Mouse (Mus musculus): ENCODE data around the gene Pepd.

The Pepd gene

DNA sequence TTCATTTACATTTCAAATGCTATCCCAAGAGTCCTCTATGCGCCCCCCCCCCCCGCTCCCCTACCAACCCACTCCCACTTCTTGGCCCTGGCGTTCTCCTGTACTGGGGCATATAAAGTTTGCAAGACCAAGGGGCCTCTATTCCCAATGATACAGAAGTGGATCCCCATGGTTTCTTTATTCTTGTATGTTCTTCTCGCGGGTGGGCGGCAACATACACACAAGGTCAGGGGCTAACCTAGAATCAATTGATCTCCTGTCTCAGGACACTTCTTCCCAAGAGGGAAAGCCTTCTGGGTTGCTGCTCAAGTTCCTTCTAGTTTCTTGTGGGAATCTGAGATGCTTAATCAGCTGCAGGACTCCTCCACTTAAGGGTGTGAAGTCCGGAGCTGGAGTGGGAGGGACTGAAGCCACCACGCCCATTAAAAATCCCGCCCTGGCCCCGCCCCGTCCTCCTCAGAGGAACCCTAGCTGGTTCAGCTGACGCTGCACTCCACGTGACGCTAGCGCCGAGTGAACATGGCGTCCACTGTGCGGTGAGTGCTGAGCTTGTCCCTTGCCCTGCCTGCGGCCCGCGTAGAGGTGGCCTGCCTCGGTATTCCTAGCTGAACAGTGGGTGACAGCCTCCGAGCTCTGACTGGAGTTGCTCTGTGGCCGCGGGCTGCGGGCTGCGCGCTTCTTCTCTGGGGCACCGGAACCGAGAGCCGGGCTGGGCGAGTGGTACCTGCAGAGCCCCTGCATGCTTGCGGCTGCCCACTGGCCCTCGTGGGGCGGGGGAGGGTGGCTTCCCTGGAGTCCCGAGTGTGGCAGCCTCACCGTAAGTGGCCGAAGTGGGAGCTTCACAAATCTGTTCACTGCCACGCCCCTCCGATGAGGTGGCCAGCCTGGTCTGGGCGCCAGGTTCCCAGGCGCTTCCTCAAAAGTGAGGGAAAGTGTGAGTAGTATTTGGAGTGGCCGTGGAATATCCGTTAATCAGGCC is at the start of gene Pepd:
Gene Pepd, plus strand, starts transcription at position 461 of the 979 bp plus-strand sequence.
- DNase-seq = peak; percentile 70

DNA sequence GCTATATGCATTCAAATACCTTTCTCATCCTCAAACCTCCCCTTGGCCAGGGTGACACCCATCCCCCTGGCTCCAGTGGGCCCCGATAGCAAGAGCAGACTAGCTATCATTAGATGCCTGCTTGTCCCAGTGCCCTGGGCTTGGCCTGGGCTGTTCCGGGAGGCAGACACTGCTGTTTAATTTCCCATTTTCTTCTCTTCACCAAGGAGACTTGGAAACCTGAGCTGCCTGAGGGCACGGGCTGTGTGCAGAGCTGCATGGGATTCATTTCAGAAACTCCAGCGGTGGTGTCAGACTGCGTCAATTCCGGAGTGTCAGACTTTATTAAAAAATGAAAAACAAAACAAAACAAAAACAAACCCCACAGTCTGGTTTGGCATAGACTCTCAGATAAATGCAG is 44.9 kb upstream of the Pepd start:
- DNase-seq = no peak

DNA sequence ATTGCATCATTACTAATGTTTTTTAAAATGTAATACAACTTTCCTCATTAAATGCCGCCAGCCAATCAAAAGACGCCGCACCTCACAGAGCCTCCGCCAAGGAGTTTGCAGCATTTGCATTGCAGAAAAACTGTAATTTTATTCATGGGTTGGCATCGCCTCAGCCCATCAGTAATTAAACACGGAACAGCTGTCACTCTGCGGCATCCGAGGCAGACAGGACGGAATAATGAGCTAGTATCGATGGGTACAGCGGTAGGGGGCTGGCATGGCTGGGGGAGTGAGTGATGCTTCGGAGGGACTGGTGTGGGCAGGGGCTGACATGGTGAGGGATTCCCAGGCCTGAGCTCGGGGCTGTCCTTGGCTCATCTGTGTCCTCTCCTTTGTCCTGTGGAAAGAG is 42.5 kb upstream of the Pepd start:
- DNase-seq = no peak

DNA sequence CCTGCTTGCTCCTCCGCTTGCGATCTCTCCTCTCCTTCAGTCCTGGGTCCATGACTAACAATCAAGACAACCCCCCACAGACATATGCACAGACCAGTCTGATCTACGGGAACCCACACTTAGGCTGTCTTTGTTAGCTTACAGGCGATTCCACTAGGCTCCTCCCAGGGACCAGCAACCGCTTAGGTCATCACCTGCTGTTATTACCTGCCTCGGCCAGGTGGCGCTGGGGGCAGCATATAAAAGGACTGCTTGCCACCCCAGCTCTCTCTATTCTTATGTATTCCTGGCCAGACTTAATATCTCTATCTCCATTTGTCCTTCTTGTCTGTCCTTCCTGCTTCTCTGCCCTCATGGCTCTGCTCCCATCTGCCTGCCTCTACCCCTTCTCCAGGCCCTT is 35.4 kb upstream of the Pepd start:
- no peak for DNase-seq

DNA sequence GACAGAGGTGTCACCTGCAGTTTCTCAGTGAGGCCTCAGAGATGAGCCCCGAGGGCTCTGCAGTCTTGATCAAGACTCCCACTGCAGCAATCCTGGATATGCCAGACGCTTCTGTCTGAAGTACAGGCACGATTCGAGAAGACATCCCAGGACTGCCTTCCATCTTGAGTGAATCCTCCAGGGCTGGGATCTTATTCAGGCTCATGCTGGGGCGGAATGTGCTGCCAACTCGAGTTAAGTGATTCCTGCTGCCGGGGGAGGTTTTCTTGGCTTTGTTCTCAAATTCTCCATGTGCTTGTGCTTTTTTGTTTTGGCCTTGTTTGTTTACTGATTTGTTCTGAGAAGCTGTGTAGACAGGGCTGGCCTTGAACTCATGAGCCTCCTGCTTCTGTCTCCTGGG is 34.4 kb upstream of the Pepd start:
- DNase-seq = no peak

DNA sequence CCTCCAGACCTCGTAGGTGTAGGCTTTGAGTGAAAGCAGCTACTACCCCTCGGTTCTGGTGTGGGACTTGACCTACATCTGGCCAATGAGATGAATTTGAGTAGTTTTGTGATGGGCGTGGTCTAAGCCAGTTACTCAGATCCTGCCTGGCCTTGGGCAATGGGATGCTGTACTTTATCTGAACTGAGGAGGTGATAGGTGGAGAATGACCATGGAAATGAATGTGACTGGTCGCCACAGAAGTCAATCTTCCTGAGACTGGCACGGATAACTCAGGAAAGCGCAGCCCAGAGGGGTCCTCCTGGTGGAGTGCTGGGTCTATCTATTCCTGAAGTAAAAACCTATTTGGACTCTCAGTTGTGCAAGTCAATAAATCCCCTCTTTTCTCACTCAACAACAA is 23.7 kb upstream of the Pepd start:
- DNase-seq = no peak

DNA sequence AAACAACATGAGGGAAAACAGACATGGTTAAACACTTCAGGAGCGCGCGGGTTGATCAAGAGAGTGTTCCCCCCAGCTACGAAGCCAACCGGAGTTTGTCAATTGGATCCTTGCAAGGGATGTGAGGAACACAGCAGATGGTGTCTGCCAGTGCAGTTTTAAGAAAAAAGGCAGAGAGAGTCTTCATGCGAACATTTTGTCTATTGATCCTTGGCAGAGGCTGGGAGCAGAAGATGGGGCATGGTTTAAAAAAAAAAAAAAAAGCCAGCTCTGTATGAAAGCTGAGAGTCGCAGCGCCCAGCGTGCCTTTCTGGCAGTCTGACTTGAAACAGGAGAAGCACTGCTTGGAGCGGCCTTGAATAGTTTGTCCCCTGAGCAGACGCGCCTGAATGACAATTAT is 23.3 kb upstream of the Pepd start:
- no peak for DNase-seq

DNA sequence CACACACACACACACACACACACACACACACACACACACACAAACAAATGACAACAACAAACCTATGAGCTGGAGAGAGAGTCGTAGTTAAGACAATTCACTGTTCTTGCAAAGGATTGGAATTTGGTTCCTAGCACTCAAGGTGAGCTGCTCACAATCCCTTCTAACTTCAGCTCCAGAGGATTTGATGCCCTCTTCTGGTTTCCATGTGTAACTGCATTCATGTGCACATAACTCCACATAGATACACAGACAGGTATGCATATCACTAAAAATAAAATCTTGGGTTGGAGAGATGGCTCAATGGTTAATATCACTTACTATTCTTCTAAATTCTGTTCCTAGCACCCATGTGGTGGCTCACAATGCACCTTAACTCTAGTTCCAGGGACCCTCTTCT is 19.3 kb upstream of the Pepd start:
- no peak for DNase-seq

DNA sequence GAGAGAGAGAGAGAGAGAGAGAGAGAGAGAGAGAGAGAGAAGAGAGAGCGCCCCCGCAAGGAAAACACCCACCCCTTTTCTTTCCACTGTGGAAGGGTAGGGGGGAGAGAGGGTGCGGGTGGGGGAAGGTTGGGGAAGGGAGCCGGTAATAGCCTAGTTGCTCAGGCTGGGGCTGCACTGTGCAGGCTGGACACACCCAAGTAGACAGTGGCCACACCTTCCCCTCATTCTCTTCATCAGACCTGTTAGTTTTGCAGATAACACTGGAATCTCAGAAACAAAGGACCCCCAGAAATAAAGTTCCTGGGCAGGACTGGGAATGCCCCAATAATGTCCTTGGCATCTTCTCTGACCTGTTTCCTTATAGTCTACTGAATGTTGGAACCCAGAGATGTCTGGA is 15.7 kb upstream of the Pepd start:
- no peak for DNase-seq

DNA sequence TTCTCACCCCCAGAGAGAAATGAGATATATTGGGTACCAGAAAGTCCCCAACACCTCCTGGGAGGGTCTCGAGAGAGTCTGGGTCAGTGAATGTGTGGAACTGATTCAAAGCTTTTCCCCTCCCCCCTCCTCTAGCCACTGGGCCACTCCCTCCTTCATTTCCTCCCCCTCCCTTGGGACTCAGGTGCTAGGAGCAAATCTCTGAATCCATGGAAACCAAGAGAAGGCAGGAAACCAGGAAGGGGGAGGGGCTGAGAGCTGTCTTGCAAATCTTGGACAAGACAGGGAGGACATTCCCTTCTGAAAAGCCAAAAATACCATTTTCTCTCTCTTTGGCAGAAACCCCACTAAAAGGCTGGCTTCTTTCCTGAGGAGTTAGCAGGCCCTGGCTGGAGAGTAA is 15.1 kb upstream of the Pepd start:
- no peak for DNase-seq

DNA sequence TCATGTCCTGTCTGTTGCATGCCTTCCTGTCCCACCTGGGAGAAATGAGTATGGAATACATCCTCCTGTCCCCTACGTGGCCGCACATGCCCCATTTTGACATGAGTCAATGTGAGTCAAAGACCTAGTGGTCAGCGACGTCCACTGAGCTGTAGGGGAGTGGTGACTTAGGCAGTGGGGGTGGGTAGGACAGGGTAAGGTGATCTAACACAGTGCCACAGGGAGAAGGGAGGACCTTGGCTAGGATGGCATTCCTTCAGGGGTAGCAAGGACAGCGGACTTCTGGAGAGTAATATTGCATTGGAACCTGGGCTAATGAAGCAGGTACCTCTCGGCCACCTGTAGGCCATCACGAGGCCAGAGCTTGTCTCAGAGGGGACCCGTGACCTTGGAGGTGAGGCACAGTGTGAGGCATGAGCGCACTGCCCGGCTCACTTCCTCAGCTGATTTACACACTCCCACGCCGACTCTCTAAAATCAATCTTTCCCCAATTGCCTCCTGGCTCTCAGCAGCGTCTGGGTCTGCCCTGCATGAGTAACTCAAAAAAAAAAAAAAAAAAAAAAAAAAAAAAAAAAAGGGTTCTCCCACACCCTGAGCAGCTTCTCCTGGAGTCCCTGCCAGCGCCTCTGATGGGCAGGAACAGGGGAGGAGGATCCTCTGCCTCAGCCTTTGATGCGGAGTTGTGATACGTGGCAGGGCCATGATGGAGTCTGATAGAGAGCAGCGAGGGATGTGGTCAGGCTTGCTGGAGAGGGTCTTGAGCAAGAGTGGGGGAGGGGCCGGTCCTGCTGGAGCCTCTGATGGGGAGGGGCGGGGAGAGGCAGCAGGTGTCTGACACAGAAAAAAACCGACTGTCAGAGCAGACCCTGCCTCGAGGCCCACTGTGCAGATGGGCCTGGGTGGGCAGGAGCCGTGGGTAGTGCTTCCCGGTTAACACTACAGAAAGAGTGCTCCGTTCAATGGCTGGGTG is 1.8 kb upstream of the Pepd start:
- no peak for DNase-seq

DNA sequence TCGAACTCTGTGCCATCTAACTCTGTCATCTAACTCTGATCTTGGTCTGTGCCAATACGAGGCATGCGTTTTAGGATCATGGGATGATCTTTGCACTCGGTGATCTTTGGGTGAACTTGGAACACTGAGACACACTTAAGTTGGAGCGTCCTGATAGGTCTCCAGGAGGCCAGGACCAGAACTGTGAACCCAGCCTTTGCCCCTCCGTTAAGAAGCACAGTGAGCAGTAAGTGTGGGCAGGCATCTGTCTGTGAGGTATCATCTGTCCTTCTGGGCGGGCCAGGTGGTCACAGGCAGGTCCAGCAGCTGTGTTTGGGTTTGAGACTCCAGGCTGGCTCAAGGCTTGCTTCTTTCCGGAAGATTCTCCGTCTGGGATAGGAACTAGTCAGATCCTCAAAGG is 1.8 kb downstream of the Pepd start:
- no peak for DNase-seq

DNA sequence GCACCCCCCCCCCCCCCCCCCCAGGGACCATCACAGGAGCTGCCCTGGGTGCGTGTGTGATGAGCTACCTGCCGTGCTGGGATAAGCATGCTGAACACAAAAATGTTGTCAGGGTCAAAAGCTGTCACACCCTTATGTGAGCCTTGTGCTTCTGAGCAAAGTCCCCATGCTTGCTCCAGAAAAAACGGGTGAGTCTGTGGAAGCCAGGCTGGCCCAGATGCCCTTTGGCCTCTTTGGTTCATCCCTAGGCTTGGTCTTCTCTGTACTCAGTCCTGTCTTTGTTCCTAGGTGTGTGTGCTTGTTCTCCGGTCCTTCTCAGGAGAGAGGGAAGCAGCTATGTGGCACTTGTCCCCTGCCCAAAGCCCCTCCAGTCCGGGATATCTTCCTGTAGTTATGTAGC is 3.4 kb downstream of the Pepd start:
- DNase-seq = no peak

DNA sequence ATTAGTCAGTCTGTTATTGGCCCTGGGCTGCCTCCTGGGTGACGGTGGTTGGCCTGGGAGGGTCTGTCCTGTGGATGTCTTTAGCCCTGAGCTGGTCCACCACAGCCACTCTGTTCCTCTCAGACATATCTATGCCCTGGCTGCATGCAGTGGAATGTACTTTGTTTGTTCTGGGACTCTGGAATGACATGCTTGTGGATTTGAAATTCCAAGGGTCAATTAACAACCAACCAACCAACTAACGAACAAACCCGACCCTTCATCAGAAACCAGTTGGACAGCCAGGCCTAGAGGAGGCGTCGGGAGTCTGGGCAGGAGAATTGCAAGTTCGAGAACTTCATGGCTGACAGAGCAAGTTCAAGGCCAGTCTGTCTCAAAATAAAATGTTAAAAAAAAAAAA is 5.4 kb downstream of the Pepd start:
- DNase-seq = no peak

DNA sequence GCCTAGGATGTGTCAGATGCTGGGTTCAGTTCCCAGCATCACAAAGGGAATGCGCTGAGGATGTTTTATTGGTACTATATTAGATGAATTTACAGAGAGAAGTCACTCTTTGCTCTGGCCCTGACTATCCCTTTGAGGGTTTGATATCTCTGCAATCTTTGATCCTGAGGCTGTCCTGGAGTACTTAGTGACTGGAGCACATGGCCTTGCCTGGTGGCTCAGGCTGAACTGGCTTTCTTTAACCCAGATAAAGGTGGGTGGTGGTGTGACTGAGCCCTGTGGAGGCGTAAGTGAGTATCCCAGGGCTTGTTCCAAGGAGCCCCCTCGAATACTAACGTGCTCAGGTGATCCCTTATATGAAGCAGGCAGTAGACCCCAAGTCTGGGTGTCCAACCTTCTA is 5.8 kb downstream of the Pepd start:
- no peak for DNase-seq

DNA sequence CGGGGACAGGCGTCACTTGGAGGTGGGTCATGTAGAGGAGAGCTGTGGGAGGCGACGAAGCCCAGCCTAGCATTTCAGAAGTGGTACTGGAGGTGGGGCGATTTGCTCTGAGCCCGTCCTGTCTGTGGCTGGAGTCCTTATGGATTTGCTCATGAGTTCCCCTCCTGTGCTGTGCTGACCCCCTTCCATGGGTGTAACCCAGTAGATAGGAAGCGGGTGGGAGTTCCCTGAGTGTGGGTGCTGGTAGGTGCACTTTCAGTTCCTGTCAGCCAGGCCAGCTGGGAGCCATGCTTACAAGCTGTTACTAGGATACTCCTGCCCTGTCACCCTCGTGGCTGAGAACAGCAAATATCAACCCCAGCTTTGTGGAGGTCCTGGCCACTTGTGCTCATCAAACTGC is 6.2 kb downstream of the Pepd start:
- no peak for DNase-seq

DNA sequence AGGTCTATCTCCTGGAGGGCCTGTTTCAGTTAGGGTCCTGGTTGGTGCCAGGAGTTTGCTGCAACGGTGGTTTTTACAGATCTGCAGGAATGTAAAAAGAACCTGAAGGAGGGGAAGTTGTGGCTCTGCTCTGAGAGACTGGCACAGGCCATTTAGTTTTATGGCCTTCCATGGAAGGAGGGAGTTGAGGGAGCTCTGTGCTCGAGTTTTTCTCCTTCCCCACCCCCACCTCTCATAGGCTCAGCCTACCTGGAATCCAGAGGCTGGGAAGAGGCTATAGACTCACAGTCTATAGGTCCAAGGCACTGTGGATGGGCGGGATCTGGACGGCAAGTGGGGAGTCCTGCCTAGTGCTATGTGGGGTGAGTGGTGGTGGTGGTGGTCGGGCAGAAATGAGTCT is 6.9 kb downstream of the Pepd start:
- no peak for DNase-seq

DNA sequence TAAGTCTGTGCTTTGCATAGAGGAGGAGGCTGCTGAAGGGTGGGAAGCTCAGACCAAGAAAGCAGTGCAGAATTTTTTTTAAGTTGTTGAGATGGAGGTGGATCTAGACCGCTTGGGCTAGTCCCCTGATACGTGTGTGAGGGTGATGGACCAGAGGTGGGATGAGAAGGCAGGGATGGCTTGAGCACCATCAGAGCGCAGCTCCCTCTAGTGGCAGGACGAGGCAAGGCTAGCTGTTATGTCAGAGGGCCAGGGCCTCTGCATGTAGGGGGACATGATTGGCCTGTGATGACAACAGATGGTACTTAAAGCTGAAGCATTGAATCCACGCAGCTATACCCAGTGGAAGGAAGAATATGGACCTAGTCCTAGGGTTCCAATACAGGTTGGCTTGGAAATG is 7.6 kb downstream of the Pepd start:
- DNase-seq = no peak

DNA sequence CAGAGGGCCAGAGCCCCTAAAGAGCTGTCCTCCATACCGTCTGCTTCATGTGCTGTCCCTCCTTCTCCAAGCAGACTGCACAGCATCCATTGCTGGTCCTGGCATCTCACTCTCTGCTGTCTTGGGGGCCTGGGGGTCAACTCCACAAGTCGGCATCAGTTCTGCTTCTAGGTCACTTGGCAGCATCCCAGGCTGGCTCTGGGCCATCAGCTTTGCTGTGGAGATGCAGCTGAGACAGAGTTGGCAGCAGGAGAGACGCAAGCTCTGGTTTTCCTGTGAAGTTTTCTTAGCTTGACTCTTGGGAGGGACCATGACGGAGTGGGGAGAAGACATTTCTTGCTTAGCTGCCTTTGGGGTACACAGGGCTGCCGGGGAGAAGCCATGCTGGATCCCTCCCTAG is 13.0 kb downstream of the Pepd start:
- DNase-seq = peak; percentile 24

DNA sequence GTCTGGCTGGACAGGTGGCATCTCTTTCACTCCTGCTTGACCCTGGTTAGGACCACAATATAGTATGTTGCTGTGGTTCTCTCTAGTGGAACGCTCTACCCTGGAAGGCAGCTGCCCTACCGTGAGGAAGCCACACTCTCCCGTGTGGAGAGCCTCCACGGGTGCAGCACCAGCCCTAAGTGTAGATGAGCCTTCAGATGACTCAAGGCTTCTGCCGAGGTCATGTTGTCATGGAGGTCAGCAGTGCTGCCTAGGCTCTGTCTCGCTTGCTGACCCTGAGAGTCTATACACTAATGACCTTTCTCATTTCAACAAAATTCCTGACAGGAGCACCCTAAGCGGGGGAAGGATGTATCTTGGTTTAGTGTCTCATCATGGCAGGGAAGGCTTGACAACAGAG is 13.8 kb downstream of the Pepd start:
- no peak for DNase-seq

DNA sequence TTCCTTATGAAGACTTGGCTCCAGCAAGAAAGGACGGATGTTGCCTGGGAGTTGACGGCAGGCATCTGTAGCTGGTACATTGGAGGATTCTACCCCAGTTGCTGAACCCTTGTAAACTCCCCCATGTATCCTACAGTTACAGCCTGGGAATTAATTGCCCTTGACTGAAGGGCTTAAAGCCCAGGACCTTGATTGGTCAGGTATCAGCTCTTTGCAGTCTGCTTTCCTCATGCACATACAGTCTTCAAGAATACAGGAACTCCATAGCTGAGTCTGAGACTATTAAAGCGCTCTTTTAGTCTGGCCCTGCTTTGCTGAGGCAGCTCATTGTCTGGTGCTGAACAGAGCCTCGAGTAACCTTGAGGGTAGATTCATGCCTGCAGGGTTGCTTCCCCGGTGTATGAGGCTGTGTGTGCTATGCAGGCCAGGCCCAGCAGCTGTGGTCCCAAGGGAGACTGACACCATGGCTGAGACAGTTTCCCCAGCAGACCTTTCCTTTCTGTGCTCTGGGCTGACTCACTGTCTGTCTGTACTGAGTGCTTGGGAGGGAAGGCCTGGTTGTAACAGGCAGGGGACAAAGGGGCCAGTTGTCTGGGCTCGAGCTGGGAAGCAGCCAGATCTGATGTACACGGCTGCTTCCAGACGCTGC is 17.6 kb downstream of the Pepd start:
- no peak for DNase-seq

DNA sequence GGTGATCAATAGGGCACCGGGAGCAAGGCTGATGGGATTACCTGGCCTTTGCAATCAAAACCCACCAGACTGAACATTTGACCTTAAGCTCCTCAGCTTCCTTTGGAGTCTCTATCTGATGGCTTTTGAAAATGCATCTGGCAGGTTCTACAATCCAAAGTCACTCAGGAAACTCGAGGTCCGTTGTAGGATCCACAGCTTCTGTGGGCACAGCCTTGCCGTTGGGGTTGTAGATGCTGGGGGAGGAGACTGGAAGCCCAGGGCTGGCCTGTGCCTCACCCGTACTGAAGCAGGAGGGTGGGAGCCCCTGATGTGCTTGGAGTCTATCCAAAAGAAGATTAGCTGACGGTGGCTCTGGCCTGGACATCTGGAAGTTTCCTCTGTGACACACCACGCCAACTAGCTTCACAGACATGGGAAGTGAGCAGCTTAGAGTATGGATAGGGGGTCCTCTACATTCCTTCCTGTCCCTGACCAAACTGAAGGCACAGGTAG is 18.1 kb downstream of the Pepd start:
- DNase-seq = no peak

DNA sequence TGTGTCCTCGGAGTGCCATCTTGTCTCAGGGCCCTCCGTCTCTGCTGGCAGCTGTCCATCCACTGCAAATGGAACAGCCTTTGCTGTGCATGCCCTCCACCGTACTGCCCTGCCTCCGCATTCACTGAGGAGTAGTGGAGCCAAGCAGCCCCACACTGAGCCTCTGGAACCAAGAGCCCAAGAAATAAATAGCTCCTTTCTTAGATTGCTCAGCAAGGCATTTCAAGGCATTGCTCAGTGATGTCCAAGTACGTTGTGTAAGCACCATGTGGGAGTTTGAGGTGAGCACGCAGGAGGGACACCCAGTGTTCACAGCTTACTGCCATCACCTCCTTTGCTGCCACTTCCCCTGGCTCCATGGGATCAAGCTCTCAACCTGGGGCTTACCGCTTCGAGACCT is 20.5 kb downstream of the Pepd start:
- DNase-seq = no peak
